Comparison of ENCODE assay signal across 12 mouse cellular contexts in genomic region chr19:45174803-45175202, GRCm38 (mm10). TPM values are rescaled to one million over a fixed set of nuclear protein-coding genes. Genes with fewer than 3 reads are reported as not detected.
DNase-seq lines count a peak whose midpoint lies in the region; ATAC-seq and TF ChIP-seq lines count a peak whose summit lies in the region.
"Had no signal": no experiment of that assay in that cellular context is flagged by ENCODE, and none has a peak within 500 bp of the region (broad histone marks: within the 10 kb centered on the region; RNA-seq: fewer than 3 reads in every experiment).

No protein-coding gene starts in this region.

- no peak overlapping the region for H3K4me3 ChIP-seq in kidney, postnatal 0 days (replicated peaks; ENCODE audit: low read depth, low read length)
- no peak overlapping the region for H3K4me3 ChIP-seq in CH12.LX (replicated peaks in 1 of 3; ENCODE audit: low read depth in 2 of 3, low read length in 2 of 3, poor library complexity in 1 of 3)
- no peak overlapping the region for H3K4me3 ChIP-seq in bone marrow macrophage, adult 2 months (ENCODE audit: insufficient read depth, low read length)
- no peak overlapping the region for H3K4me3 ChIP-seq in olfactory bulb, adult 2 months (ENCODE audit: insufficient read depth, low read depth, low read length)
- H3K4me3 ChIP-seq in hindbrain, embryonic 12.5 days = no peak overlapping the region
- H3K4me3 ChIP-seq: heart, embryonic 15.5 days; neural tube, embryonic 13.5 days had no signal

- 0 out of 2 replicates have a peak, but pooled peaks cover 3% of the 10 kb centered on the region for H3K4me1 ChIP-seq in kidney, postnatal 0 days (replicated peaks; ENCODE audit: insufficient read depth, low read length)
- H3K4me1 ChIP-seq in CH12.LX (ENCODE audit: control insufficient read depth in 1 of 2, insufficient read depth in 2 of 2) = peaks cover 12 to 15% of the 10 kb centered on the region in 2 experiments
- H3K4me1 ChIP-seq in bone marrow macrophage, adult 2 months (ENCODE audit: control insufficient read depth, insufficient read depth, low read length) = peaks cover 10% of the 10 kb centered on the region
- no peaks in the 10 kb centered on the region for H3K4me1 ChIP-seq in olfactory bulb, adult 2 months (ENCODE audit: control insufficient read depth, insufficient read depth, low read length)
- no peaks in the 10 kb centered on the region for H3K4me1 ChIP-seq in hindbrain, embryonic 12.5 days

- WGBS in kidney, postnatal 0 days = 18% methylated on average over 7 of the region's 7 CpGs
- 60% methylated on average over 7 of the region's 7 CpGs for WGBS in olfactory bulb, adult 2 months
- WGBS in hindbrain, embryonic 12.5 days = 60% methylated on average over 7 of the region's 7 CpGs

- H3K9me3 ChIP-seq in kidney, postnatal 0 days (replicated peaks; ENCODE audit: low read length) = no peaks in the 10 kb centered on the region
- peaks cover 15% of the 10 kb centered on the region for H3K9me3 ChIP-seq in CH12.LX (replicated peaks; ENCODE audit: low read length)
- H3K9me3 ChIP-seq in hindbrain, embryonic 12.5 days (replicated peaks) = no peaks in the 10 kb centered on the region; the same call in 1 of the 2 replicates
- H3K9me3 ChIP-seq: heart, embryonic 15.5 days; neural tube, embryonic 13.5 days had no signal

- peak; percentile 64 for DNase-seq in kidney, postnatal 0 days (ENCODE audit: low spot score)
- DNase-seq in kidney, postnatal 14 days = no peak
- DNase-seq in CH12.LX (ENCODE audit: extremely low read depth) = peak; percentile 19
- no peak for DNase-seq in adrenal gland, postnatal 4 days (ENCODE audit: low spot score in 2 of 2)
- no peak for DNase-seq in cerebellum, postnatal 36 days
- DNase-seq: cerebellum, adult 11 months had no signal

- no peak overlapping the region for H3K4me2 ChIP-seq in kidney, postnatal 0 days (ENCODE audit: low read length)
- no peak overlapping the region for H3K4me2 ChIP-seq in CH12.LX (ENCODE audit: insufficient read depth, low read depth, poor library complexity, severe bottlenecking)
- H3K4me2 ChIP-seq in hindbrain, embryonic 12.5 days (replicated peaks) = no peak overlapping the region
- H3K4me2 ChIP-seq: heart, embryonic 15.5 days; neural tube, embryonic 13.5 days had no signal

- H3K27ac ChIP-seq in kidney, postnatal 0 days = no peak overlapping the region
- no peak overlapping the region for H3K27ac ChIP-seq in CH12.LX (ENCODE audit: insufficient read depth, low read depth)
- H3K27ac ChIP-seq in bone marrow macrophage, adult 2 months (ENCODE audit: insufficient read depth, low read depth, low read length) = no peak overlapping the region
- no peak overlapping the region for H3K27ac ChIP-seq in olfactory bulb, adult 2 months (ENCODE audit: insufficient read depth, low read depth, low read length)
- no peak overlapping the region for H3K27ac ChIP-seq in hindbrain, embryonic 12.5 days
- H3K27ac ChIP-seq: heart, embryonic 15.5 days; neural tube, embryonic 13.5 days had no signal

- ATAC-seq in kidney, postnatal 0 days (replicated peaks; ENCODE audit: low FRiP score, low read depth) = no peak
- ATAC-seq in hindbrain, embryonic 12.5 days (ENCODE audit: low FRiP score) = no peak

- TF ChIP-seq CTCF in kidney, postnatal 0 days (IDR thresholded peaks at IDR 0.05; ENCODE audit: low read depth) = peak; percentile 89
- TF ChIP-seq CTCF in CH12.LX (conservative IDR thresholded peaks at IDR 0.05 in 1 of 2, IDR thresholded peaks at IDR 0.05 in 1 of 2; ENCODE audit: low read depth in 2 of 2, low read length in 2 of 2) = peak; percentile 66 to 97
- peak; percentile 63 for TF ChIP-seq CTCF in bone marrow macrophage, adult 2 months (IDR thresholded peaks at IDR 0.05; ENCODE audit: low read depth, low read length)
- TF ChIP-seq CTCF in olfactory bulb, adult 2 months (IDR thresholded peaks at IDR 0.05; ENCODE audit: insufficient read depth, low read depth, low read length) = peak; percentile 13; the same call in 1 of the 2 replicates

- TF ChIP-seq POLR2A in CH12.LX (IDR thresholded peaks at IDR 0.05; ENCODE audit: low read depth, low read length) = no peak
- no peak for TF ChIP-seq POLR2A in bone marrow macrophage, adult 2 months (IDR thresholded peaks at IDR 0.05; ENCODE audit: borderline replicate concordance, low read depth, low read length)
- TF ChIP-seq POLR2A in olfactory bulb, adult 2 months (IDR thresholded peaks at IDR 0.05; ENCODE audit: insufficient read depth, low read depth, low read length) = no peak

- H3K79me2 ChIP-seq in CH12.LX (replicated peaks; ENCODE audit: control insufficient read depth, extremely low read depth, insufficient read depth, poor library complexity, severe bottlenecking) = no peaks in the 10 kb centered on the region

- no peaks in the 10 kb centered on the region for H3K36me3 ChIP-seq in kidney, postnatal 0 days (ENCODE audit: insufficient read depth, low read length)
- no peaks in the 10 kb centered on the region for H3K36me3 ChIP-seq in CH12.LX (replicated peaks in 1 of 2; ENCODE audit: control insufficient read depth in 1 of 2, insufficient read depth in 1 of 2, low read length in 1 of 2)
- H3K36me3 ChIP-seq in hindbrain, embryonic 12.5 days = no peaks in the 10 kb centered on the region
- H3K36me3 ChIP-seq: heart, embryonic 15.5 days; neural tube, embryonic 13.5 days had no signal

- no peak; the same call in 1 of the 2 replicates for TF ChIP-seq RAD21 in CH12.LX (IDR thresholded peaks at IDR 0.05; ENCODE audit: low read depth, low read length)

- dilution Hi-C loops in CH12.LX (cut with MboI; ENCODE audit: extremely low pct_ligation_motif_present, extremely low pct_unique_long_range_greater_than_20kb, low sequenced_read_pairs) = no loop called here

- no peaks in the 10 kb centered on the region; the same call in 1 of the 2 replicates for H3K27me3 ChIP-seq in kidney, postnatal 0 days (ENCODE audit: insufficient read depth, low read length)
- H3K27me3 ChIP-seq in CH12.LX (replicated peaks) = peaks cover 35% of the 10 kb centered on the region
- H3K27me3 ChIP-seq in hindbrain, embryonic 12.5 days = peaks cover 54% of the 10 kb centered on the region

- TF ChIP-seq EP300 in CH12.LX (IDR thresholded peaks at IDR 0.05; ENCODE audit: low read length) = no peak

- in situ Hi-C loops in CH12.LX (cut with MboI; ENCODE audit: low pct_ligation_motif_present, low pct_unique_long_range_greater_than_20kb, low sequenced_read_pairs) = loop anchor here (5.0 kb wide), 1 partner anchor 42 kb away; no protein-coding TSS in a partner anchor

- H3K9ac ChIP-seq in kidney, postnatal 0 days (ENCODE audit: low read depth, low read length) = no peak overlapping the region
- no peak overlapping the region for H3K9ac ChIP-seq in CH12.LX (ENCODE audit: insufficient read depth, low read depth)
- H3K9ac ChIP-seq in hindbrain, embryonic 12.5 days = no peak overlapping the region
- H3K9ac ChIP-seq: heart, embryonic 15.5 days; neural tube, embryonic 13.5 days had no signal

TF ChIP-seq in CH12.LX, 34 proteins besides CTCF, POLR2A, EP300 and RAD21:
- TF ChIP-seq BHLHE40 (IDR thresholded peaks at IDR 0.05; ENCODE audit: low read depth, low read length) (no peak), GABPA (IDR thresholded peaks at IDR 0.05; ENCODE audit: insufficient replicate concordance, low read depth, low read length) (no peak), USF1 (IDR thresholded peaks at IDR 0.05; ENCODE audit: low read depth, low read length) (no peak), ZNF384 (IDR thresholded peaks at IDR 0.05; ENCODE audit: low read depth, low read length) (no peak), SMC3 (IDR thresholded peaks at IDR 0.05; ENCODE audit: low read depth, low read length) (no peak), MEF2A (IDR thresholded peaks at IDR 0.05; ENCODE audit: borderline replicate concordance, low read depth, low read length) (no peak), USF2 (conservative IDR thresholded peaks at IDR 0.05; ENCODE audit: low read depth, low read length) (no peak), JUND (conservative IDR thresholded peaks at IDR 0.05; ENCODE audit: low read depth, low read length) (no peak), ETS1 (conservative IDR thresholded peaks at IDR 0.05; ENCODE audit: low read depth, low read length) (no peak), CHD1 (IDR thresholded peaks at IDR 0.05; ENCODE audit: low read depth, low read length) (no peak), IRF4 (IDR thresholded peaks at IDR 0.05; ENCODE audit: low read depth, low read length) (no peak), KAT2A (IDR thresholded peaks at IDR 0.05; ENCODE audit: insufficient replicate concordance, low read length) (no peak), CHD2 (IDR thresholded peaks at IDR 0.05; ENCODE audit: low read length) (no peak), TBP (conservative IDR thresholded peaks at IDR 0.05; ENCODE audit: low read depth, low read length) (no peak), UBTF (IDR thresholded peaks at IDR 0.05; ENCODE audit: low read depth, low read length) (no peak)

RNA-seq across cellular contexts. Expression of gene Tlx1, which starts 24.3 kb away (rescaled TPM):
- polyA plus RNA-seq in kidney, postnatal 0 days (2015; fragmentation: Nextera tagmentation; extraction: Ambion mirVana) = not detected in 2 replicates
- total RNA-seq in CH12.LX (2012; rRNA removed) (not detected in 2 replicates), CH12.LX (2014; rRNA removed) (not detected in 2 replicates)
- polyA plus RNA-seq in CH12.LX (2012; ENCODE audit: insufficient read length, low read depth) = not detected in 2 replicates
- not detected in 2 replicates for polyA plus RNA-seq in bone marrow macrophage, adult 2 months (2012; ENCODE audit: insufficient read depth, insufficient read length, missing spikeins)
- not detected in 2 replicates for polyA plus RNA-seq in olfactory bulb, adult 2 months (2012; ENCODE audit: insufficient read depth, insufficient read length, low replicate concordance, missing spikeins)
- not detected for total RNA-seq in adrenal gland, postnatal 4 days (2021)
- polyA plus RNA-seq in hindbrain, embryonic 12.5 days (2016; fragmentation: Nextera tagmentation; extraction: Ambion mirVana) = 6.5 and 12.4 TPM in 2 replicates
- total RNA-seq: left cerebral cortex, postnatal 25 days had no signal

Comparison
In these comparisons a context has a peak if more than half of its experiments do, and no peak if none do; other contexts are left out.
1. DNase-seq: peak in kidney, postnatal 0 days (single experiment) and CH12.LX (single experiment); none in kidney, postnatal 14 days (single experiment), adrenal gland, postnatal 4 days (0 of 2) and cerebellum, postnatal 36 days (0 of 2).
2. CTCF ChIP-seq: peak in every context shown above with its lines; median percentile 89 in kidney, postnatal 0 days; 82 in CH12.LX; 63 in bone marrow macrophage, adult 2 months; 13 in olfactory bulb, adult 2 months.